Mouse (Mus musculus): ENCODE results near the gene Gm1527. TPM values are rescaled to one million over a fixed set of nuclear protein-coding genes. Genes with fewer than 3 reads are reported as not detected.

Gene Gm1527
- polyA plus RNA-seq, 1 experiment from 2014 or later, result not detected

Other genes with a start within 250 kb of the Gm1527 start
- 0.15 TPM in 1 of 2 replicates, not detected in the other for gene Slc2a2, start 194.7 kb upstream of the Gm1527 start, polyA plus RNA-seq (2014; fragmentation: Nextera tagmentation; extraction: Ambion mirVana)
- 12.7 and 12.9 TPM in 2 replicates for gene Eif5a2, start 111.3 kb upstream of the Gm1527 start, polyA plus RNA-seq (2014; fragmentation: Nextera tagmentation; extraction: Ambion mirVana)
- gene Rpl22l1, start 87.2 kb upstream of the Gm1527 start, polyA plus RNA-seq (2014; fragmentation: Nextera tagmentation; extraction: Ambion mirVana), result 244 and 279 TPM in 2 replicates
- 0.41 and 0.57 TPM in 2 replicates for gene Egfem1, start 189.4 kb downstream of the Gm1527 start, polyA plus RNA-seq (2014; fragmentation: Nextera tagmentation; extraction: Ambion mirVana)

Measured in heart, embryonic 14.5 days (tissue).